Mouse (Mus musculus): ENCODE data around the gene Nudcd2. TPM values are rescaled to one million over a fixed set of nuclear protein-coding genes. Genes with fewer than 3 reads are reported as not detected.

The Nudcd2 gene
- polyA plus RNA-seq, 1 experiment from 2014 or later, result 129 TPM

- Histone ChIP-seq H3K27me3 (ENCODE audit: control insufficient read depth, insufficient read depth, low read length) (no peaks in the 10 kb centered on the region), H3K36me3 (ENCODE audit: control insufficient read depth, insufficient read depth, low read length) (no peaks in the 10 kb centered on the region), H3K9me3 (replicated peaks; ENCODE audit: control insufficient read depth, low read length) (no peaks in the 10 kb centered on the region), H3K27ac (ENCODE audit: low read length) (no peak overlapping the region), H3K4me2 (ENCODE audit: low read depth, low read length) (no peak overlapping the region), H3K9ac (ENCODE audit: low read length) (no peak overlapping the region), H3K4me1 (ENCODE audit: control insufficient read depth, insufficient read depth, low read length) (no peaks in the 10 kb centered on the region), H3K4me3 (replicated peaks; ENCODE audit: low read length) (no peak overlapping the region)
- WGBS, result 69% methylated on average over 2 of the region's 2 CpGs
- no peak for ATAC-seq (ENCODE audit: insufficient read depth, low FRiP score)
These were observed 48.4 kb downstream of the Nudcd2 start for GRCm38 (mm10) chr11:40781857-40782256.

GRCm38 (mm10) chr11:40783346-40783745 is 49.9 kb downstream of the Nudcd2 start:
- Histone ChIP-seq H3K9me3 (replicated peaks; ENCODE audit: control insufficient read depth, low read length) (no peaks in the 10 kb centered on the region), H3K4me1 (ENCODE audit: control insufficient read depth, insufficient read depth, low read length) (no peaks in the 10 kb centered on the region), H3K4me3 (replicated peaks; ENCODE audit: low read length) (no peak overlapping the region), H3K27me3 (ENCODE audit: control insufficient read depth, insufficient read depth, low read length) (no peaks in the 10 kb centered on the region), H3K27ac (ENCODE audit: low read length) (no peak overlapping the region), H3K36me3 (ENCODE audit: control insufficient read depth, insufficient read depth, low read length) (no peaks in the 10 kb centered on the region), H3K9ac (ENCODE audit: low read length) (no peak overlapping the region), H3K4me2 (ENCODE audit: low read depth, low read length) (no peak overlapping the region)
- WGBS, result 81% methylated on average over 1 of the region's 1 CpGs
- ATAC-seq (ENCODE audit: insufficient read depth, low FRiP score), result no peak

GRCm38 (mm10) chr11:40784326-40784725 is 50.9 kb downstream of the Nudcd2 start:
- no peaks in the 10 kb centered on the region for H3K4me1 ChIP-seq (ENCODE audit: control insufficient read depth, insufficient read depth, low read length)
- H3K27ac ChIP-seq (ENCODE audit: low read length), result no peak overlapping the region
- no peaks in the 10 kb centered on the region for H3K9me3 ChIP-seq (replicated peaks; ENCODE audit: control insufficient read depth, low read length)
- 69% methylated on average over 8 of the region's 8 CpGs for WGBS
- no peak for ATAC-seq (ENCODE audit: insufficient read depth, low FRiP score)
- no peaks in the 10 kb centered on the region for H3K36me3 ChIP-seq (ENCODE audit: control insufficient read depth, insufficient read depth, low read length)
- no peak overlapping the region for H3K4me3 ChIP-seq (replicated peaks; ENCODE audit: low read length)
- no peaks in the 10 kb centered on the region for H3K27me3 ChIP-seq (ENCODE audit: control insufficient read depth, insufficient read depth, low read length)
- no peak overlapping the region for H3K4me2 ChIP-seq (ENCODE audit: low read depth, low read length)
- H3K9ac ChIP-seq (ENCODE audit: low read length), result no peak overlapping the region

- Histone ChIP-seq H3K4me2 (ENCODE audit: low read depth, low read length) (no peak overlapping the region), H3K36me3 (ENCODE audit: control insufficient read depth, insufficient read depth, low read length) (no peaks in the 10 kb centered on the region), H3K27ac (ENCODE audit: low read length) (peak overlapping the region; percentile 21; the same call in 1 of the 2 replicates), H3K4me3 (replicated peaks; ENCODE audit: low read length) (no peak overlapping the region), H3K4me1 (ENCODE audit: control insufficient read depth, insufficient read depth, low read length) (no peaks in the 10 kb centered on the region), H3K9me3 (replicated peaks; ENCODE audit: control insufficient read depth, low read length) (no peaks in the 10 kb centered on the region), H3K9ac (ENCODE audit: low read length) (no peak overlapping the region), H3K27me3 (ENCODE audit: control insufficient read depth, insufficient read depth, low read length) (no peaks in the 10 kb centered on the region)
- ATAC-seq (ENCODE audit: insufficient read depth, low FRiP score), result peak; percentile 29; the same call in 1 of the 2 replicates
- 55% methylated on average over 2 of the region's 2 CpGs for WGBS
These were observed 53.4 kb downstream of the Nudcd2 start for GRCm38 (mm10) chr11:40786900-40787299.

Other genes starting within 250 kb of the Nudcd2 start
- gene Mat2b, start 38.5 kb upstream of the Nudcd2 start, polyA plus RNA-seq (2015; fragmentation: Nextera tagmentation; extraction: Ambion mirVana), result 94.3 and 96.9 TPM in 2 replicates
- gene Hmmr, start 245 bp upstream of the Nudcd2 start, polyA plus RNA-seq (2015; fragmentation: Nextera tagmentation; extraction: Ambion mirVana), result 38.4 and 41.1 TPM in 2 replicates
- 61.8 and 75.7 TPM in 2 replicates for gene Ccng1, start 21.6 kb downstream of the Nudcd2 start, polyA plus RNA-seq (2015; fragmentation: Nextera tagmentation; extraction: Ambion mirVana)

All from stomach, embryonic 16.5 days (tissue).